Mouse (Mus musculus) testis, postnatal 14 days (tissue): ENCODE results near the gene Meis2.

ENCODE experiments used
- DNase-seq: peaks from one replicate; pipeline ENCODE4 v3.0.0; 2021; ENCODE audit warnings: low spot score

The Meis2 gene

DNA sequence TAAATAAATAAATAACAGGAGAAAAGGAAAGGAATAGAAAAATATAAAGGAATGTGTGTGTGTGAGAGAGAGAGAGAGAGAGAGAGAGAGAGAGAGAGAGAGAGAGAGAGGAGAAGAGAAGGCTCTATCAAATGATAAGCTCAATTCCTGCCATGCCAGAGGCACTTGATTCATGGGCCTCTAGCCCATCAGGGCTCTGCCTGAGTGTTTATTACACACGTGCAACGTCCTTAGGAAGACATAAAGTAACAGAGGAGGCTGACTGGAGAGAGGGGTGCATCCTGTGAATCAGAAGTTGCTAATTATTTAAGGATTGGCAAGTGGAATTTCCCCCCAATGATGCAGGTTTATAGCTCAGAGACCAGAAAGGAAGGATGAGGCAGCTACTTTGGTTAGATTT, 168.6 kb downstream of the Meis2 start:
- DNase-seq: no peak

DNA sequence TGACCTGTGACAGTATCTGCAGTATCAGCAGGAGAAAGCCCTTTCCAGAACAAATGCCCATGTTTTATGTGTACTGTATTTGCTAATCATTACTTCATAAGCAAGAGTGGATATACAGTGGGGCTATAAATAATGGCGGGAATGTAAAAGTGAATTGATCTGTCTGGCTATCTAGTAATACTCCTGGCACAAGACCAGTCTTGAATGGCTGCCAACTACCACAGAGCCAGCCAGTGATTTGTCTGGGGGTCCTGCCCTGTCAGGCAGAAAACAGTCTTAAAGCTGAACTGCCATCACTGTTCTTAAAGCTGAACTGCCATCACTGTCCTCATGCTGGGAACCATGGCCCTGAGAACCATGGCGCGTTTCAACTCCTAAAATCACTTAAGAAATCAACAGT, 169.9 kb downstream of the Meis2 start:
- no peak for DNase-seq

DNA sequence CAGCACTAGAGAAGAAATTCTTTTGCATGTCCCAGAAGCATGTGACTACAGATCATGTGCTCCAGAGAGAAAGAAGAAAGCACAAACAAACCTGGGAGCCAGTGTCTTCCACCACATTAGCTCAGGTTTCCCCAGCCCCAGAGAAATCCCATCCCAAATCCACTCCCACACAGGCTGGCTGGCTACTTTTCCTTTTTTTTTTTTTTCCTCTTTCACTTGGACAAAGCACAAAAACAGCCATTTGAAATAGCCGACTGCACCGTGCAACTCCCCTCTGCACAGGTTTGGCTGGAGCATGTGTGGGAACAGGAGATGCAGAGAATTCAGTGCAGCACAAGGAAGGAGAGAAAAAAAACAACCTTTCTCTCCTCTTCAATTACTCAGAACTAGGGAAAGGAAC, 170.4 kb downstream of the Meis2 start:
- no peak for DNase-seq

DNA sequence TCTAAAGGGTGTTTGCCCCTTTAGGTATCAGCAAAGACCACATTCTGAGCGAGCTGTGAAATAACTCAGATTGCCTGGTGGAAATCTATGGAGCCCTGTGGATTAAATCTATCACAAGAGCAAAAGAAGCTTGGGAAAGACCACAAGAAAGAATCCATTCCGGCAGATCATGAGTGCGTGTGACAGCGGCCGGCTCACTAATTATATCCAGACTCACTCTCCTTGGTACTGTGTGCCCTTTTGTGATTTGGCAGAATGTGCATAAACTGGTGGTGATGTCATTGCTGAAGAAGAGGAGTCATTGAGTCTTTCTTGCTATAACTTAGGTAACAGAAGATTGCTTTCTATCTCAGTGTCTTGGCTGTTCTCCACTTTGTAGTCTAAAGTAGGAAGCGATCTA, 172.5 kb downstream of the Meis2 start:
- no peak for DNase-seq

DNA sequence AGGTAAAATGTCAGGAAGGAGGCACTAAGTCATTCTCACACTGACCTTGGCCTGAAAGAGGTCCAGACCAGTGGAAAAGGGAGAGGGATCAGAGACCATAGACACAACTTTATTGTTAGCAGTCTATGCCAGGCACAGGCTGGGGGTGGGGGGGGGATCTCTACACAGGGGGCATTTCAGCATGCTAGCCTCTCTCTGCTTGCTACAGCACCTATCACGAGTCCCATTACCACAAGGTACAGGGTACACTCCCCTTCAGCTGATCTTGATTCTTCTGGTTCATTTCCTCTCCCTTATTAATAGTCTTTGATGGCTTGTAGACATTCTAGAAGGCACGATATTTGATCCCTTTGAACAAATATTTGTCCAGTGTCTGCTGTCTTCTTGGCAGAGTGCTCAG, 174.9 kb downstream of the Meis2 start:
- DNase-seq: no peak

GRCm38 (mm10) chr2:115890030-115890429, 175.6 kb downstream of the Meis2 start:
- no peak for DNase-seq

DNA sequence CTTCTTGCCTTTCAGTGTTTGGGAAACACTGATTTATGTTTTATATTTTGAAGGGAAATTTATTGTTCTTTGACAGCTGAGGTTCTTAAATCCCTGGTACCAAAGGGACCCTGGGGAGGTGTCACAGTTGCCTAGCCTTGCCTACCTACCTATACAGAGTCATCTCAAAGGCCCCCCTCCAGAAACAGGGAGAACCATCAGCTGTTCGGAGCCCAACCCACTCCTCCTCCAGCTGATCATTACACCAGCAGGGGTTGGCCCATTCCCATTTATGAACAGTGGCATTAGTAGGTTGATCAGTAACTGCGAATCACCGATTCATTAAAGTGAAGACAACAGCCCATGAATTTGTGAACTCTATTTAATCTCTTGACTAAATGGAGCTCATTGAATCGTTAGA, 176.4 kb downstream of the Meis2 start:
- DNase-seq: no peak

GRCm38 (mm10) chr2:115888336-115889077, 177.1 kb downstream of the Meis2 start:
- DNase-seq: no peak

- no peak for DNase-seq
Observed at GRCm38 (mm10) chr2:115887631-115888030, 178.0 kb downstream of the Meis2 start.

DNA sequence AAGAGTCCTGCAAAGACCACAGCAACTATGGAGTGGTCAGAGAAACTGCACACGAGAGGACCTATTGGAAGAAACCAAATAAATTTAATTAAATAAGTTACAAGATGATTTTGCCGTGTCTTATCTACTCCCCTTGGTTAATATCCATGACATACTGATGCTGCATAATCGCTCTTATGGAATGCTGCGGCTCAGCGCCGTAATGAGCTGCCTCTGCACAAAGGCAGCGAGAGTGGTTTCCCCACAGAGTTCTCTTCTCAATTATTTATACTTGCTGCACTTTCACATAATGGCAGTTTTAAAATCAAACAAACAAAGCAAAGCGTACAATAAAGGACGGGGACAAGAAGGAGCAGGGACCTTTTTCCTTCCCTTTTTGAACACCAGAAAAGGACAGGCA, 181.5 kb downstream of the Meis2 start:
- DNase-seq: no peak

DNA sequence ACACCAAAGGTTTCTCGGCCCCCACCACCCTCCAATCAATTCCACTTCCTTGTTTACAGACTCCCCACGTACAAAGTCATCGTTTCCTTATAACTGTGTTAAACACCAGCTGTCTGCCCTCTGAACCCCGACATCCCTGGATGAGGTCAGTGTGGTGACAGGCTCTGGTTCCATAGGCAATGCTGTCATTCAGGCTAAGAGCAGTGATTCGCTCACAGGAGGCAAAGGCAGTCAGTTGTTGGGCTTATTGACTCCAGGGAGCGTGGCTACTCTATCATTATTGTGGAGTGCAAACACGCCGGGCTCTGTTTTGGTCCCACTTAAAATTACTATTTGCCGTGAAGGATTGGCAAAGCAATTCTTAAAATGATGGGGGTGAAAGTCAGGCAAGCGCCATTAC, 182.1 kb downstream of the Meis2 start:
- DNase-seq: no peak

GRCm38 (mm10) chr2:115875802-115876531, 189.7 kb downstream of the Meis2 start:
- no peak for DNase-seq

- DNase-seq: no peak
Observed at GRCm38 (mm10) chr2:115872851-115873250, 192.8 kb downstream of the Meis2 start.

- DNase-seq: no peak
Observed at GRCm38 (mm10) chr2:115869966-115870365, 195.7 kb downstream of the Meis2 start.

GRCm38 (mm10) chr2:115860600-115861347, 204.9 kb downstream of the Meis2 start:
- DNase-seq: peak; percentile 16

GRCm38 (mm10) chr2:115860141-115860480, 205.5 kb downstream of the Meis2 start:
- no peak for DNase-seq

DNA sequence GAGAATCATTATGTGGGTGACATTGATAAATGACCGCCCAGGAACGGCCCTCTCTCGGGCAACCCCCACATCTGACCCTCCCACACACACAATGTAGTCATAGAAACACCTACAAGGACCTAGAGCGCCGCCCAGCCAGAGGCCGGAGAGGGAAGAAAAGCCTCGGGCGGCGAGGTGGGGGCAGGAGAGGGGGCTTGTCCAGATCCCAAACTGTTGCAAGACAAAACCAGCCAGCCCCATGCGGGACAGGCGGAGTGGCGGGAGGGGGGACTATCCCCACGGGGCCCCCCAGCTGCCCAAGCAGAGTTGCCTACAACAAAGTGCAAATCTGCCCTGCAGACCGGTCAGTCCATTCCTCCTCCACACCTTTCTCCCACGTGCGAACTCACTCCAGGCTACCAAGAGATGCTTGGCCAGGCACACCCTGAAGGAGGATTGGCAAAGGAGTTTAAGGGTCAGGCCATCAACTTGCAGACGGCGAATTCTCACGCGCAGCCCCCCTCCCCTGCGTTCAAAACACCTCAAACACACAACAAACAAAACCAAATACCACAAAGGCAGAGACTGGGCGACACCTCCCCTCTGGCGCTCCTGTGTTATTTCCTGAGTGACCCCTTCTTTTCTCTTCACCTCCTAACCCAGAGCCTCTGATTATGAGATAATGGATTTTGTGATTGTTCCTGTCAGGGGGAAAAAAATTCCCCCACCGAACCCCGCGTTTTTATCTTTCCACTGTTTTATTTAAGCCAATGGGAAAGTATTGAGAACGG, 206.1 kb downstream of the Meis2 start:
- peak; percentile 18 for DNase-seq

DNA sequence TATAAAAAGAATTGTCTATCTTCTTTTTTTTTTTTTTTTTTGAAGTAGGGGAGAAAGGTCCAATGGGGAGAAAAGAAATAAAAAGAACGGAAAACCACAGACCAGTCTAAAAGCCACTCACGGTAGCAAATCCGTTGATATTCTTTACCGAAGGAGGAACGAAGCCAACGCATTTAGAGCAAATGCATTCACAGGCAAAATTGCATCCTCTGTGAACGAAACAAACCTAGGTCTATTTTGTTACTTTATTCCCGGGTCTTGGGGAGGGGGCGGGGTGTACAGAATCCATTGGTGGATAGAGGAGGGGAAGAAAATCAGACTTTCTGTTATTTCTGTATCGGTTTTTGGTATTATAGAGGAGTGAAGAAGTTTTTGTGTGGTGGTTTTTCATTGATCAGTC, 206.7 kb downstream of the Meis2 start:
- no peak for DNase-seq

GRCm38 (mm10) chr2:115858246-115858645, 207.4 kb downstream of the Meis2 start:
- DNase-seq: no peak

DNA sequence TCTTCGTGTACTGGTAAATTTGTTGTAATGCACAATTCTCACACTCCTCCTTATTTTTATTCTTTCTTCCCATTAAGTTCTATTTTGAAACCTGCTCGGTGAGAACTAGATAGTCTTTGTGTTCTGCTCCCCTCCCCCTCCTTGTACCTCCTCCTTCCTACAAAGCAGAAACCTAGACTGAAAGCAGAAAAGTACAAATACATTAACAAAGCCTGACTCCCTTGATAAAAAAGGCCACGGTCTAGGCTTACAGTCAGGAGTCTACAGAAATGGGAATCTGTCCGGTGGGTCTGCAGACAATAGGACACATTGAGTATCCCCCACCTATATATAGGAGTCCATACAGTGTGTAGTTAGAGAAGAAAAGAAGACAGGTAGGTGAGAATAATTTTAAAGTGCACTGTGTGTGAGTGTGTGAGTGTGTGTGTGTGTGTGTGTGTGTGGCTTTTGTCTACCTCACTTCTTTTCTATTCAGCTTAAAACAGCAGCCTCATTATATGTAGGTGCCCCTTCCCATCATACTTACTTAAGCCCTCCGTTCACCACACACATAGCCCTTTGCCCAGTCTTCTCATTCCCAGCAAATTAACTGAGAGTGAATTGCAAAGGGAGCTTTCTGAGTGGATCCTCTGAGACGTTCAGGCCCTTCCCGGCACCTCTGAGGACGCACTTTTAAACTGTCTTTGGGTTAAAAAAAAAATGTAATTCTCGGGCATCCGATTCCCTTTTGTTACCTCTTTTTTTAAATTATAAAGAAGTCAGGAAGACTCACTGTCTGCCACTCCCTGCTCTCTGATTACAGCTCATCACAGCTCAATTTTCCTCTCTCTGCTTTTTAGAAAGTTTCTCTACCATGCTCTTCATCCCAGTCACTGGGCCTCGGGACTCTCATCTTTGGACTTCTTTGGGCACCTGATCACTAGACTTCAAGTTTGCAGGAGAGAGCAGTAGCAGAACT, 208.2 kb downstream of the Meis2 start:
- DNase-seq: no peak

- DNase-seq: no peak
Observed at GRCm38 (mm10) chr2:115856401-115857073, 209.1 kb downstream of the Meis2 start.
